Mouse (Mus musculus): Measurements from ENCODE around the gene Pitx2. TPM values are rescaled to one million over a fixed set of nuclear protein-coding genes. Genes with fewer than 3 reads are reported as not detected.

Gene Pitx2
- polyA plus RNA-seq, 1 experiment from 2014 or later = 35.6 TPM

GRCm38 (mm10) chr3:129212038-129212645 lies 12.5 kb downstream of the Pitx2 start:
- Histone ChIP-seq H3K4me2 (no peak overlapping the region), H3K4me3 (replicated peaks) (no peak overlapping the region), H3K27me3 (peaks cover 93% of the 10 kb centered on the region), H3K4me1 (replicated peaks) (peaks cover 16% of the 10 kb centered on the region), H3K9me3 (no peaks in the 10 kb centered on the region), H3K27ac (no peak overlapping the region), H3K9ac (replicated peaks) (no peak overlapping the region), H3K36me3 (no peaks in the 10 kb centered on the region)
- WGBS = 1% methylated on average over 7 of the region's 7 CpGs
- ATAC-seq (ENCODE audit: insufficient number of reproducible peaks, insufficient read depth, low FRiP score, low TSS enrichment, low read depth) = no peak

GRCm38 (mm10) chr3:129212807-129213206 lies 13.1 kb downstream of the Pitx2 start:
- H3K4me2 ChIP-seq = no peak overlapping the region
- no peak overlapping the region for H3K27ac ChIP-seq
- no peak overlapping the region for H3K4me3 ChIP-seq (replicated peaks)
- no peak overlapping the region for H3K9ac ChIP-seq (replicated peaks)
- 3% methylated on average over 11 of the region's 11 CpGs for WGBS
- H3K9me3 ChIP-seq = no peaks in the 10 kb centered on the region
- H3K4me1 ChIP-seq (replicated peaks) = peaks cover 14% of the 10 kb centered on the region
- H3K27me3 ChIP-seq = peaks cover 93% of the 10 kb centered on the region
- H3K36me3 ChIP-seq = no peaks in the 10 kb centered on the region
- ATAC-seq (ENCODE audit: insufficient number of reproducible peaks, insufficient read depth, low FRiP score, low TSS enrichment, low read depth) = no peak

- peak overlapping the region; percentile 51; the same call in 1 of the 2 replicates for H3K9ac ChIP-seq (replicated peaks)
Observed at GRCm38 (mm10) chr3:129213633-129214145, 14.0 kb downstream of the Pitx2 start.

GRCm38 (mm10) chr3:129214146-129214665 lies 14.5 kb downstream of the Pitx2 start:
- Histone ChIP-seq H3K9me3 (no peaks in the 10 kb centered on the region), H3K4me3 (replicated peaks) (peak overlapping the region; percentile 52), H3K4me2 (peak overlapping the region; percentile 88), H3K36me3 (no peaks in the 10 kb centered on the region), H3K27ac (peak overlapping the region; percentile 53; the same call in 1 of the 2 replicates), H3K4me1 (replicated peaks) (peaks cover 18% of the 10 kb centered on the region), H3K9ac (replicated peaks) (peak overlapping the region; percentile 51), H3K27me3 (peaks cover 91% of the 10 kb centered on the region)
- no peak; the same call in 1 of the 2 replicates for ATAC-seq (ENCODE audit: insufficient number of reproducible peaks, insufficient read depth, low FRiP score, low TSS enrichment, low read depth)
- WGBS = under 1% methylated on average over 34 of the region's 34 CpGs

More at GRCm38 (mm10) chr3:129213633-129214145, 14.0 kb downstream of the Pitx2 start:
- Histone ChIP-seq H3K4me1 (replicated peaks) (peaks cover 17% of the 10 kb centered on the region), H3K27me3 (peaks cover 93% of the 10 kb centered on the region), H3K4me2 (peak overlapping the region; percentile 88), H3K27ac (peak overlapping the region; percentile 53; the same call in 1 of the 2 replicates), H3K9me3 (no peaks in the 10 kb centered on the region), H3K36me3 (no peaks in the 10 kb centered on the region), H3K4me3 (replicated peaks) (peak overlapping the region; percentile 52)
- under 1% methylated on average over 39 of the region's 39 CpGs for WGBS
- peak; percentile 94 for ATAC-seq (ENCODE audit: insufficient number of reproducible peaks, insufficient read depth, low FRiP score, low TSS enrichment, low read depth)

GRCm38 (mm10) chr3:129214666-129215161 lies 15.0 kb downstream of the Pitx2 start:
- Histone ChIP-seq H3K9ac (replicated peaks) (peak overlapping the region; percentile 51), H3K4me1 (replicated peaks) (peaks cover 18% of the 10 kb centered on the region), H3K4me3 (replicated peaks) (peak overlapping the region; percentile 52), H3K4me2 (peak overlapping the region; percentile 88), H3K36me3 (no peaks in the 10 kb centered on the region), H3K9me3 (no peaks in the 10 kb centered on the region), H3K27me3 (peaks cover 90% of the 10 kb centered on the region), H3K27ac (0 out of 2 replicates have a peak overlapping the region, but pooled peaks have one; percentile 53)
- under 1% methylated on average over 31 of the region's 31 CpGs for WGBS
- no peak for ATAC-seq (ENCODE audit: insufficient number of reproducible peaks, insufficient read depth, low FRiP score, low TSS enrichment, low read depth)

GRCm38 (mm10) chr3:129215241-129215750 lies 15.6 kb downstream of the Pitx2 start:
- Histone ChIP-seq H3K36me3 (no peaks in the 10 kb centered on the region), H3K27ac (0 out of 2 replicates have a peak overlapping the region, but pooled peaks have one; percentile 12), H3K9me3 (no peaks in the 10 kb centered on the region), H3K27me3 (peaks cover 90% of the 10 kb centered on the region), H3K9ac (replicated peaks) (peak overlapping the region; percentile 9), H3K4me1 (replicated peaks) (peaks cover 18% of the 10 kb centered on the region), H3K4me3 (replicated peaks) (peak overlapping the region; percentile 52), H3K4me2 (peak overlapping the region; percentile 88)
- no peak for ATAC-seq (ENCODE audit: insufficient number of reproducible peaks, insufficient read depth, low FRiP score, low TSS enrichment, low read depth)
- under 1% methylated on average over 26 of the region's 26 CpGs for WGBS

- ATAC-seq (ENCODE audit: insufficient number of reproducible peaks, insufficient read depth, low FRiP score, low TSS enrichment, low read depth) = no peak
- under 1% methylated on average over 35 of the region's 35 CpGs for WGBS
- Histone ChIP-seq H3K36me3 (no peaks in the 10 kb centered on the region), H3K9me3 (no peaks in the 10 kb centered on the region), H3K27me3 (peaks cover 90% of the 10 kb centered on the region), H3K9ac (replicated peaks) (peak overlapping the region; percentile 9), H3K4me1 (replicated peaks) (peaks cover 18% of the 10 kb centered on the region), H3K4me3 (replicated peaks) (peak overlapping the region; percentile 52), H3K4me2 (peak overlapping the region; percentile 88), H3K27ac (no peak overlapping the region)
Observed at GRCm38 (mm10) chr3:129215751-129216331, 16.2 kb downstream of the Pitx2 start.

GRCm38 (mm10) chr3:129216491-129216890 lies 16.8 kb downstream of the Pitx2 start:
- H3K27me3 ChIP-seq = peaks cover 91% of the 10 kb centered on the region
- H3K4me2 ChIP-seq = peak overlapping the region; percentile 88; the same call in 1 of the 2 replicates
- H3K4me1 ChIP-seq (replicated peaks) = peaks cover 18% of the 10 kb centered on the region
- no peaks in the 10 kb centered on the region for H3K9me3 ChIP-seq
- peak overlapping the region; percentile 52 for H3K4me3 ChIP-seq (replicated peaks)
- no peak overlapping the region; the same call in 1 of the 2 replicates for H3K9ac ChIP-seq (replicated peaks)
- ATAC-seq (ENCODE audit: insufficient number of reproducible peaks, insufficient read depth, low FRiP score, low TSS enrichment, low read depth) = no peak
- no peaks in the 10 kb centered on the region for H3K36me3 ChIP-seq
- H3K27ac ChIP-seq = no peak overlapping the region
- WGBS = 2% methylated on average over 9 of the region's 9 CpGs

- no peak for ATAC-seq (ENCODE audit: insufficient number of reproducible peaks, insufficient read depth, low FRiP score, low TSS enrichment, low read depth)
- Histone ChIP-seq H3K27me3 (peaks cover 91% of the 10 kb centered on the region), H3K4me1 (replicated peaks) (peaks cover 18% of the 10 kb centered on the region), H3K36me3 (no peaks in the 10 kb centered on the region), H3K9ac (replicated peaks) (peak overlapping the region; percentile 31), H3K27ac (0 out of 2 replicates have a peak overlapping the region, but pooled peaks have one; percentile 4), H3K4me3 (replicated peaks) (peak overlapping the region; percentile 52), H3K4me2 (peak overlapping the region; percentile 88; the same call in 1 of the 2 replicates), H3K9me3 (no peaks in the 10 kb centered on the region)
- 1% methylated on average over 34 of the region's 34 CpGs for WGBS
Observed at GRCm38 (mm10) chr3:129216911-129217561, 17.4 kb downstream of the Pitx2 start.

GRCm38 (mm10) chr3:129217862-129218370 lies 18.2 kb downstream of the Pitx2 start:
- H3K27ac ChIP-seq = 0 out of 2 replicates have a peak overlapping the region, but pooled peaks have one; percentile 17
- peaks cover 92% of the 10 kb centered on the region for H3K27me3 ChIP-seq
- peaks cover 18% of the 10 kb centered on the region for H3K4me1 ChIP-seq (replicated peaks)
- peak overlapping the region; percentile 37 for H3K4me2 ChIP-seq
- no peak for ATAC-seq (ENCODE audit: insufficient number of reproducible peaks, insufficient read depth, low FRiP score, low TSS enrichment, low read depth)
- H3K36me3 ChIP-seq = no peaks in the 10 kb centered on the region
- 0 out of 2 replicates have a peak overlapping the region, but pooled peaks have one; percentile 12 for H3K9ac ChIP-seq (replicated peaks)
- peak overlapping the region; percentile 52 for H3K4me3 ChIP-seq (replicated peaks)
- H3K9me3 ChIP-seq = no peaks in the 10 kb centered on the region
- WGBS = 4% methylated on average over 12 of the region's 12 CpGs
